Mouse (Mus musculus) heart, postnatal 36 days (tissue): ENCODE results near the gene Cd47. TPM values are rescaled to one million over a fixed set of nuclear protein-coding genes. Genes with fewer than 3 reads are reported as not detected.

Experiments
- DNase-seq, 2 experiments: peaks; one replicate each; pipeline ENCODE4 v3.0.0; 2021 to 2022
- intact Hi-C: fragments of 180-260 bp; cut with DNase I; formaldehyde crosslinking; loops from one replicate; pipeline ENCODE4 v1.15.1; 2025
- total RNA-seq, 2 experiments: library from RNA; stranded (reverse); gene quantifications; 2 replicates each; pipeline ENCODE4 v1.2.3; 2021

Cd47 gene
- total RNA-seq, 2 experiments from 2014 or later: 82.9 to 83.0 TPM

- DNase-seq: no peak
- intact Hi-C loops: no loop called here
Observed at GRCm38 (mm10) chr16:49938483-49939301, 138.4 kb downstream of the Cd47 start.

GRCm38 (mm10) chr16:49939376-49939775 is 139.0 kb downstream of the Cd47 start:
- intact Hi-C loops: no loop called here
- DNase-seq: no peak

GRCm38 (mm10) chr16:49940473-49940872 is 140.1 kb downstream of the Cd47 start:
- intact Hi-C loops: no loop called here
- DNase-seq: no peak

- intact Hi-C loops: no loop called here
- no peak for DNase-seq
Observed at GRCm38 (mm10) chr16:49941031-49941430, 140.7 kb downstream of the Cd47 start.

GRCm38 (mm10) chr16:49943726-49944125 is 143.4 kb downstream of the Cd47 start:
- no peak for DNase-seq
- intact Hi-C loops: no loop called here

GRCm38 (mm10) chr16:49945084-49945483 is 144.8 kb downstream of the Cd47 start:
- no peak for DNase-seq
- intact Hi-C loops: no loop called here

- no peak for DNase-seq
- intact Hi-C loops: no loop called here
Observed at GRCm38 (mm10) chr16:49947049-49947448, 146.7 kb downstream of the Cd47 start.

GRCm38 (mm10) chr16:49947610-49948009 is 147.3 kb downstream of the Cd47 start:
- intact Hi-C loops: no loop called here
- no peak for DNase-seq

GRCm38 (mm10) chr16:49948287-49948686 is 148.0 kb downstream of the Cd47 start:
- no peak for DNase-seq
- intact Hi-C loops: no loop called here

- no peak for DNase-seq
- intact Hi-C loops: no loop called here
Observed at GRCm38 (mm10) chr16:49949261-49949660, 148.9 kb downstream of the Cd47 start.

- intact Hi-C loops: loop anchor here (5.0 kb wide), 1 partner anchor 93 kb away; no protein-coding TSS in a partner anchor
- DNase-seq: no peak
Observed at GRCm38 (mm10) chr16:49950340-49950739, 150.0 kb downstream of the Cd47 start.

GRCm38 (mm10) chr16:49951288-49951691 is 151.0 kb downstream of the Cd47 start:
- intact Hi-C loops: loop anchor here (5.0 kb wide), 1 partner anchor 94 kb away; no protein-coding TSS in a partner anchor
- DNase-seq: peak in 1 of 2 experiments; percentile 28

GRCm38 (mm10) chr16:49951925-49952523 is 151.7 kb downstream of the Cd47 start:
- intact Hi-C loops: loop anchor here (5.0 kb wide), 1 partner anchor 95 kb away; no protein-coding TSS in a partner anchor

GRCm38 (mm10) chr16:49953817-49954216 is 153.5 kb downstream of the Cd47 start:
- DNase-seq: no peak
- intact Hi-C loops: loop anchor here (5.0 kb wide), 1 partner anchor 97 kb away; no protein-coding TSS in a partner anchor

More at GRCm38 (mm10) chr16:49951925-49952523, 151.7 kb downstream of the Cd47 start:
- DNase-seq: no peak

GRCm38 (mm10) chr16:49954909-49955308 is 154.6 kb downstream of the Cd47 start:
- intact Hi-C loops: loop anchor here (5.0 kb wide), 1 partner anchor 98 kb away; no protein-coding TSS in a partner anchor
- no peak for DNase-seq

- no peak for DNase-seq
- intact Hi-C loops: no loop called here
Observed at GRCm38 (mm10) chr16:49955325-49955724, 155.0 kb downstream of the Cd47 start.

- intact Hi-C loops: no loop called here
Observed at GRCm38 (mm10) chr16:49955952-49956351, 155.6 kb downstream of the Cd47 start.

GRCm38 (mm10) chr16:49956531-49957302 is 156.4 kb downstream of the Cd47 start:
- DNase-seq: no peak

More at GRCm38 (mm10) chr16:49955952-49956351, 155.6 kb downstream of the Cd47 start:
- DNase-seq: no peak

GRCm38 (mm10) chr16:49958900-49959436 is 158.6 kb downstream of the Cd47 start:
- no peak for DNase-seq
- intact Hi-C loops: no loop called here

More at GRCm38 (mm10) chr16:49956531-49957302, 156.4 kb downstream of the Cd47 start:
- intact Hi-C loops: no loop called here

GRCm38 (mm10) chr16:49962305-49962704 is 162.0 kb downstream of the Cd47 start:
- no peak for DNase-seq
- intact Hi-C loops: no loop called here
